Mouse (Mus musculus) liver, embryonic 14.5 days (tissue): Measurements from ENCODE around the gene Hapln3.
A peak's percentile ranks its signal among the peaks of the same experiment; 100 is the strongest.

Source experiments
- CTCF ChIP-seq: IDR thresholded peaks from 2 replicates; pipeline ENCODE4 v1.5.1; 2016; ENCODE audit warnings: antibody characterized with exemption, low read depth, control low read depth
- EP300 ChIP-seq: IDR thresholded peaks from 2 replicates; pipeline ENCODE4 v1.6.1; 2016; ENCODE audit warnings: antibody characterized with exemption, low read depth

- peak; percentile 97 for TF ChIP-seq CTCF
- no peak for TF ChIP-seq EP300
Observed at GRCm38 (mm10) chr7:79140897-79141296, 10.1 kb upstream of the Hapln3 start.
